Mouse (Mus musculus) kidney, adult 2 months (tissue): ENCODE data around the gene Rtn4rl1.

Experiments used
- CTCF ChIP-seq: fragments of 200-500 bp; conservative IDR thresholded peaks from 2 replicates; pipeline ENCODE4 v1.5.1; 2011; ENCODE audit warnings: low read depth, mild to moderate bottlenecking, control low read depth, low read length, moderate library complexity, mixed read lengths; ENCODE audit not compliant: insufficient read depth, insufficient read length
- POLR2A ChIP-seq: fragments of 200-500 bp; IDR thresholded peaks from one replicate; pipeline ENCODE4 v1.6.1; 2011; ENCODE audit warnings: low read depth, low read length, control low read depth

DNA sequence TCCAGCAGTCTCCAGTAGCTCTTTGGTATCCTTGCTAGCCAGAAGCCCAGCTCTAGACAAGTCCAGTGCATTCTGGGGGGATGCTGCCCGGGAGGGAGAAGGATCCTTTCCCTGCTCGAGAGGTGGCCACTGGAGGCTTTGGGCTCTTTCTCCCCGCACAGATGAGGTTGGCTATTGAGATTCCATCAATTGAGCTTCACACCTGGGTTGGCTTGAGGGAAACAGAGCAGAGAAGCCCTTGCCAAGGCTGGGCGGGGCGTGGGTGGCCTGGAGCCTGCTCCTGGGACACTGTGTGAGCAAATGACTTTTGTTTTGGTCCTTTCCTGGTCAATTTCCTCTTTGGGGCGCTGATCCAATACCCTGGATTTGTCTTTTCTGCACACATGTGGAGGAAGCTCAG lies 2.5 kb downstream of the Rtn4rl1 start:
- TF ChIP-seq CTCF (no peak), POLR2A (no peak)
